Mouse (Mus musculus) MEL (cell line): ENCODE measurements around the gene Socs7. TPM values are rescaled to one million over a fixed set of nuclear protein-coding genes. Genes with fewer than 3 reads are reported as not detected.

Experiments used
- DNase-seq: peaks from one replicate; pipeline ENCODE4 v3.0.0; 2011; ENCODE audit warnings: low read depth, low spot score
- H3K27ac ChIP-seq: 2 replicates; pipeline ENCODE4 v1.5.1; 2012; ENCODE audit warnings: low read depth, mild to moderate bottlenecking, control low read depth, low read length, moderate library complexity; ENCODE audit not compliant: control insufficient read depth
- H3K27me3 ChIP-seq, 2 experiments: fragments of 150-350 bp in 1 of 2; sonication (generic) in 1 of 2; 2 replicates each; pipeline ENCODE4 v1.6.1; 2012; ENCODE audit warnings: low read length in 2 of 2, mild to moderate bottlenecking in 2 of 2, improper control_type of control experiment in 1 of 2, moderate library complexity in 1 of 2; ENCODE audit not compliant: insufficient read depth in 2 of 2, control insufficient read depth in 1 of 2
- H3K36me3 ChIP-seq, 2 experiments: 2 replicates each; pipeline ENCODE4 v1.6.1; 2012 to 2014; ENCODE audit warnings: low read length in 2 of 2, improper control_type of control experiment in 1 of 2, inconsistent platforms in 1 of 2, mild to moderate bottlenecking in 1 of 2; ENCODE audit not compliant: insufficient read depth in 2 of 2, control insufficient read depth in 1 of 2
- H3K4me1 ChIP-seq, 2 experiments: fragments of 150-350 bp in 1 of 2; sonication (generic) in 1 of 2; 2 replicates each; pipeline ENCODE4 v1.6.1; 2012; ENCODE audit warnings: low read length in 2 of 2, improper control_type of control experiment in 1 of 2, mild to moderate bottlenecking in 1 of 2; ENCODE audit not compliant: insufficient read depth in 2 of 2, control insufficient read depth in 1 of 2
- H3K4me3 ChIP-seq, 2 experiments: fragments of 150-350 bp in 1 of 2; sonication (generic) in 1 of 2; 2 replicates each; pipeline ENCODE4 v1.5.1; 2012; ENCODE audit warnings: low read depth in 2 of 2, low read length in 2 of 2, mild to moderate bottlenecking in 2 of 2, moderate library complexity in 2 of 2, control low read depth in 1 of 2, improper control_type of control experiment in 1 of 2; ENCODE audit not compliant: control insufficient read depth in 1 of 2, insufficient read depth in 1 of 2
- H3K79me2 ChIP-seq: 2 replicates; pipeline ENCODE4 v1.6.1; 2012; ENCODE audit warnings: mild to moderate bottlenecking, low read length, moderate library complexity; ENCODE audit not compliant: control insufficient read depth, poor library complexity, insufficient read depth
- H3K9ac ChIP-seq: 2 replicates; pipeline ENCODE4 v1.6.1; 2012; ENCODE audit warnings: low read depth, mild to moderate bottlenecking, control low read depth, low read length, moderate library complexity; ENCODE audit not compliant: control insufficient read depth, poor library complexity, severe bottlenecking
- H3K9me3 ChIP-seq: fragments of 150-350 bp; sonication (generic); replicated peaks from 2 replicates; pipeline ENCODE4 v1.6.1; 2012; ENCODE audit warnings: mild to moderate bottlenecking, low read length, improper control_type of control experiment, moderate library complexity; ENCODE audit not compliant: insufficient read depth
- CHD1 ChIP-seq: IDR thresholded peaks from 2 replicates; pipeline ENCODE4 v1.6.1; 2012; ENCODE audit warnings: low read depth, mild to moderate bottlenecking, inconsistent platforms, low read length, improper control_type of control experiment
- CTCF ChIP-seq, 3 experiments: IDR thresholded peaks in 2 of 3; conservative IDR thresholded peaks in 1 of 3; 2 replicates each; pipeline ENCODE4 v1.5.1; 2011 to 2012; ENCODE audit warnings: low read length in 3 of 3, low read depth in 2 of 3, mild to moderate bottlenecking in 2 of 3, improper control_type of control experiment in 1 of 3, inconsistent platforms in 1 of 3, mixed read lengths in 1 of 3, moderate library complexity in 1 of 3; ENCODE audit not compliant: control insufficient read depth in 1 of 3, insufficient read depth in 1 of 3, poor library complexity in 1 of 3, severe bottlenecking in 1 of 3
- ETS1 ChIP-seq: IDR thresholded peaks from 2 replicates; pipeline ENCODE4 v1.6.1; 2012; ENCODE audit warnings: low read depth, mild to moderate bottlenecking, inconsistent platforms, low read length, improper control_type of control experiment, moderate library complexity
- JUND ChIP-seq: IDR thresholded peaks from 2 replicates; pipeline ENCODE4 v1.6.1; 2011; ENCODE audit warnings: low read depth, mild to moderate bottlenecking, improper control_type of control experiment, low read length
- MAFK ChIP-seq: IDR thresholded peaks from 2 replicates; pipeline ENCODE4 v1.6.1; 2011; ENCODE audit warnings: low read depth, mild to moderate bottlenecking, low read length, improper control_type of control experiment, borderline replicate concordance
- MAX ChIP-seq: IDR thresholded peaks from 2 replicates; pipeline ENCODE4 v1.6.1; 2011; ENCODE audit warnings: low read length, improper control_type of control experiment
- MXI1 ChIP-seq: IDR thresholded peaks from 2 replicates; pipeline ENCODE4 v1.6.1; 2011; ENCODE audit warnings: mild to moderate bottlenecking, low read depth, low read length, improper control_type of control experiment
- POLR2A ChIP-seq, 2 experiments: IDR thresholded peaks; 2 replicates each; pipeline ENCODE4 v1.6.1; 2011 to 2012; ENCODE audit warnings: low read length in 2 of 2, mild to moderate bottlenecking in 2 of 2, control low read depth in 1 of 2, improper control_type of control experiment in 1 of 2, low read depth in 1 of 2, moderate library complexity in 1 of 2; ENCODE audit not compliant: control insufficient read depth in 1 of 2, insufficient read depth in 1 of 2, poor library complexity in 1 of 2
- RAD21 ChIP-seq: IDR thresholded peaks from 2 replicates; pipeline ENCODE4 v1.6.1; 2011; ENCODE audit warnings: mild to moderate bottlenecking, low read depth, low read length, improper control_type of control experiment
- SIN3A ChIP-seq: IDR thresholded peaks from 2 replicates; pipeline ENCODE4 v1.6.1; 2012; ENCODE audit warnings: low read length, improper control_type of control experiment, inconsistent platforms
- SMC3 ChIP-seq: IDR thresholded peaks from 2 replicates; pipeline ENCODE4 v1.6.1; 2011; ENCODE audit warnings: low read depth, low read length, improper control_type of control experiment
- TBP ChIP-seq: IDR thresholded peaks from 2 replicates; pipeline ENCODE4 v1.8.0; 2011; ENCODE audit warnings: low read depth, low read length, improper control_type of control experiment
- TCF12 ChIP-seq: IDR thresholded peaks from 2 replicates; pipeline ENCODE4 v1.6.1; 2014; ENCODE audit warnings: low read depth, mild to moderate bottlenecking, inconsistent platforms, low read length, improper control_type of control experiment, moderate library complexity
- USF2 ChIP-seq, 2 experiments: IDR thresholded peaks; 2 replicates each; pipeline ENCODE4 v1.6.1; 2011 to 2012; ENCODE audit warnings: improper control_type of control experiment in 2 of 2, low read length in 2 of 2, borderline replicate concordance in 1 of 2, inconsistent platforms in 1 of 2, low read depth in 1 of 2, mild to moderate bottlenecking in 1 of 2; ENCODE audit not compliant: insufficient read depth in 1 of 2
- ZC3H11A ChIP-seq: IDR thresholded peaks from 2 replicates; pipeline ENCODE4 v1.6.1; 2012; ENCODE audit warnings: low read depth, mild to moderate bottlenecking, inconsistent platforms, low read length, improper control_type of control experiment
- ZKSCAN1 ChIP-seq: IDR thresholded peaks from 2 replicates; pipeline ENCODE4 v1.6.1; 2012; ENCODE audit warnings: low read depth, mild to moderate bottlenecking, inconsistent platforms, low read length, improper control_type of control experiment, moderate library complexity
- polyA plus RNA-seq, 2 experiments: library from polyadenylated mRNA; stranded (reverse) in 1 of 2; unstranded in 1 of 2; fragments of >175 nt in 1 of 2; fragments of >200 nt in 1 of 2; gene quantifications; 2 replicates each; pipeline versions ENCODE4 v1.2.1 to v1.2.4; 2012; ENCODE audit warnings: low replicate concordance in 2 of 2, low read depth in 1 of 2; ENCODE audit not compliant: insufficient read length in 2 of 2, insufficient read depth in 1 of 2, missing spikeins in 1 of 2
- total RNA-seq: library from RNA; depleted of rRNA; stranded (reverse); fragments of 300-350 nt; gene quantifications from 2 replicates; pipeline ENCODE4 v1.2.3, GENCODE M21; 2012

Gene Socs7
- total and polyA plus RNA-seq, 3 experiments = 19.3 to 21.0 TPM; not detected in 1

- TF ChIP-seq JUND = no peak
Observed at GRCm38 (mm10) chr11:97406094-97406951, 44.0 kb downstream of the Socs7 start (continued).

GRCm38 (mm10) chr11:97407456-97407855, 45.1 kb downstream of the Socs7 start:
- no peak for DNase-seq
- Histone ChIP-seq H3K4me1 (peaks cover 3 to 10% of the 10 kb centered on the region in 2 experiments; a peak in 3 of 4 replicates), H3K4me3 (no peak overlapping the region), H3K9me3 (no peaks in the 10 kb centered on the region), H3K79me2 (no peaks in the 10 kb centered on the region; the same call in 1 of the 2 replicates), H3K27me3 (no peaks in the 10 kb centered on the region), H3K27ac (no peak overlapping the region), H3K9ac (no peak overlapping the region), H3K36me3 (peaks cover 0 to 3% of the 10 kb centered on the region in 2 experiments; a peak in 2 of 4 replicates)
- TF ChIP-seq ZKSCAN1 (no peak), MAX (no peak), USF2 (IDR thresholded peaks at IDR 0.05; ENCODE audit: borderline replicate concordance in 1 of 2, insufficient read depth in 1 of 2, low read depth in 1 of 2, low read length in 2 of 2) (no peak), MAFK (no peak)

- H3K27ac ChIP-seq = no peak overlapping the region
- H3K27me3 ChIP-seq = no peaks in the 10 kb centered on the region
- H3K9me3 ChIP-seq = no peaks in the 10 kb centered on the region
- no peaks in the 10 kb centered on the region; the same call in 1 of the 2 replicates for H3K79me2 ChIP-seq
- H3K36me3 ChIP-seq = peaks cover 0 to 3% of the 10 kb centered on the region in 2 experiments; a peak in 2 of 4 replicates
- peak; percentile 50 for TF ChIP-seq SIN3A
- no peak for TF ChIP-seq TCF12
- TF ChIP-seq MAX = 0 out of 2 replicates have a peak, but pooled peaks have one; percentile 39
- TF ChIP-seq POLR2A (IDR thresholded peaks at IDR 0.05; ENCODE audit: control insufficient read depth in 1 of 2, insufficient read depth in 1 of 2, low read depth in 1 of 2, low read length in 2 of 2, poor library complexity in 1 of 2) = no peak
- TF ChIP-seq RAD21 = peak; percentile 86
- TF ChIP-seq TBP = no peak
- TF ChIP-seq CTCF (IDR thresholded peaks at IDR 0.05 in 2 of 3, conservative IDR thresholded peaks at IDR 0.05 in 1 of 3; ENCODE audit: control insufficient read depth in 1 of 3, insufficient read depth in 1 of 3, low read depth in 2 of 3, low read length in 3 of 3, poor library complexity in 1 of 3, severe bottlenecking in 1 of 3) = peak; percentile 78 to 94 (median 86)
- no peak for TF ChIP-seq CHD1
- TF ChIP-seq SMC3 = peak; percentile 97
- TF ChIP-seq MXI1 = no peak; the same call in 1 of the 2 replicates
- peak; percentile 83 for TF ChIP-seq ZC3H11A
- TF ChIP-seq ETS1 = no peak
- TF ChIP-seq, all 39 proteins: peak for 6
- peaks cover 3 to 10% of the 10 kb centered on the region in 2 experiments; a peak in 3 of 4 replicates for H3K4me1 ChIP-seq
- H3K4me3 ChIP-seq = no peak overlapping the region
- H3K9ac ChIP-seq = no peak overlapping the region
- peak; percentile 83 for DNase-seq
Observed at GRCm38 (mm10) chr11:97408171-97408570, 45.8 kb downstream of the Socs7 start.
